Mouse (Mus musculus) kidney, adult 2 months (tissue): ENCODE data around the gene Klhl36.

Experiments used
- CTCF ChIP-seq: fragments of 200-500 bp; conservative IDR thresholded peaks from 2 replicates; pipeline ENCODE4 v1.5.1; 2011; ENCODE audit warnings: low read depth, mild to moderate bottlenecking, control low read depth, low read length, moderate library complexity, mixed read lengths; ENCODE audit not compliant: insufficient read depth, insufficient read length
- POLR2A ChIP-seq: fragments of 200-500 bp; IDR thresholded peaks from one replicate; pipeline ENCODE4 v1.6.1; 2011; ENCODE audit warnings: low read depth, low read length, control low read depth

DNA sequence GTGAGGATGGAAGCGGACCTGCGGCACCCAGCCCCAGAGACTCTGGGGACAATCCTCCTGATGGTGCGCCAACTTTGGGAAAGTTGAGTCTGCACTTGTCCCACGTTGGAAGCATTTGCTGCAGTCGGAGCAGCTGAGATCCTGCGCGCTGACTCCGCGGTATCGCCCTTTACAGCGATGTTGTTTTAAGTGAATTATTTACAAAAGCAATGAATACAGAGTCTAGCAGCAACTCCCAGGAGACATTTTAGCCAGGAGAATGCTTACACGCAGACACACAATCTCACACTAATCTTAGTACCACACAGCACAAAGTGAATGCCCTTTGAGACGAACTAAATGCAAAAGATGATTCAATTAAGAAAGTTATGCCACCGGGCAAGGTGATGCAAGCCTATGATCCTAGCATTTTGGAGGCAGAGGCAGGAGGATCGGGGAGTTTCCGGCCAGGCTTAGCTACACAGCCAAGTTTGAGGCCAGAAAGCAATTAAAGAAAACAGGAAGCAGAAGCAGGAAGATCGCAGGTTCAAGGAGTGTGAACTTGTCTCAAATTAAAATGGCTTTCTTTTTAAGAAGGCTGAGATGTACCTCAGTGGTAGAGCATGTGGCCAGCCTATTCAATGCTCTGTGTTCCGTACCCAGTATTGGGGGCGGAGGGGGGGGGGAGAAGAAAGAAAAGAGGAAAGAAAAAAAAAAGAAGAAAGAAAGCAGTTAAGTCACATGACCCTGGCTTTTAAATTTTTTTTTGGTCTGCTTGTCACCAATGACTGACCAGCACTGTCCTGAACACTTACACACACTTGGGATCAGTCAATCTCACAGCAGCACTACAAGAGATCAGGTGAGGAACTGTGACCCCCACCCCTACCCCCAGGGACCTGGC is 23.7 kb upstream of the Klhl36 start:
- TF ChIP-seq POLR2A = no peak
- TF ChIP-seq CTCF = no peak
